Mouse (Mus musculus) olfactory bulb, adult 2 months (tissue): ENCODE data around the gene Rhobtb1.

Source experiments
- CTCF ChIP-seq: fragments of 200-500 bp; IDR thresholded peaks from 2 replicates; pipeline ENCODE4 v1.5.1; 2012; ENCODE audit warnings: low read depth, mild to moderate bottlenecking, low read length, moderate library complexity; ENCODE audit not compliant: insufficient read depth
- POLR2A ChIP-seq: fragments of 200-500 bp; IDR thresholded peaks from 2 replicates; pipeline ENCODE4 v1.6.1; 2012; ENCODE audit warnings: mild to moderate bottlenecking, low read depth, low read length, moderate library complexity; ENCODE audit not compliant: insufficient read depth

GRCm38 (mm10) chr10:69217127-69217690 lies 66.0 kb downstream of the Rhobtb1 start:
- TF ChIP-seq CTCF (no peak), POLR2A (no peak)
